Mouse (Mus musculus) thymus, adult 18-20 months (tissue): ENCODE data around the gene Klf9.

Source experiments
- DNase-seq, 2 experiments: peaks; one replicate each; pipeline ENCODE4 v3.0.0; 2022; ENCODE audit warnings: mixed read lengths in 2 of 2

Gene Klf9

GRCm38 (mm10) chr19:23164651-23165240 lies 23.7 kb downstream of the Klf9 start:
- no peak for DNase-seq

GRCm38 (mm10) chr19:23166550-23167284 lies 25.7 kb downstream of the Klf9 start:
- no peak for DNase-seq

- DNase-seq = no peak
Observed at GRCm38 (mm10) chr19:23168899-23169658, 28.1 kb downstream of the Klf9 start.

DNA sequence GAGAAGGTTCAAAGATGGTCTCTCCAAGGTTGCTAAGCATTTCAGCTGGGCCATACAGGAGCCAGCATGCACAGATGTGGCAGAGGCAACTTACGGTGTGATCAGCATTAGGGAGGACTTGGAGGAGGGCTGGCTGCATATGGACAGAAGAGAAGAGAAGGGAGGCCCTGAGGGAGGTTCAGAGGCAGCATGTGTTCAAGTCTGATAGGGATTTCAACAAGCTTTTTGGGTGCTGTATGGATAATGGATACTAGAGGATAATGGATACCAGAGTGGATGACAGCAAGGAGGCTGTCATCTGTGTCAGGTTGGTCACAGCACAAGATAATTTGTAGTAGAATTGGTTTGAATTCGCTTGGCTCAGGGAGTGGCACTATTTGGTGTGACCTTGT lies 28.6 kb downstream of the Klf9 start:
- DNase-seq = no peak

DNA sequence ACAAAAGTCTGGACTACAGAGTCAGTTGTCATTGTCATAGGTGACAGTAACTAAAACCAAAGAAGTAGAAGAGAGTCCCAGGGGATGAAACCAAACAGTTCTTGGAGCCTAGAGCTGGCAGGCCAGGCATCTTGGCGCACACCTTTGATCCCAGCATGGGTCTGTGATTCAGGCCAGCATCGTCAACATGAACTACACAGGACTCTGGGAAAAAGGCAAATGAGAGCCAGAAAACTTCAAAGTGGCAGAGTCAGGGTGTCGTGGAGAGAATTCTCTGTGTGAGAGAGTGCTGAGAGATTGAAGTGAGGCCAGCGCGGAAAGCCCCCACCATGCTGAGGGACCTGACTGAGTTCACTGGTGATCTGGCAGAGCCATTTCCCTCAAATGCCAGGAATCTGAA lies 29.4 kb downstream of the Klf9 start:
- DNase-seq = no peak

DNA sequence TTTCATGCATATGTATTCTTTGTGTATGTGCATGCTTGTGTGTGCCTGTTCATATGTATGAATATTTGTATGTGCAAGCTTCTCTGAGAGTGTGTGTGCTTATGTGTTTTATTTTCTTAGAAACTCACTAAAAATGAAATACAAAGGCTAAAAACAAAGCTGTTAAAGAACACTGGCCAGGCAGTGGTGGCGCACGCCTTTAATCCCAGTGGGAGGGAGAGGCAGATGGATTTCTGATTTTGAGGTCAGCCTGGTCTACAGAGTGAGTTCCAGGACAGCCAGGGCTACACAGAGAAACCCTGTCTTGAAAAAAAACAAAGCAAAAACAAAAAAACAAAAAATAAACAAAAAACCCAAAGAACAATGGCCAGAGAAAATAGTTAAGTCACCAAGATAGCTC lies 30.1 kb downstream of the Klf9 start:
- no peak for DNase-seq

- no peak for DNase-seq
Observed at GRCm38 (mm10) chr19:23175090-23175489, 34.1 kb downstream of the Klf9 start.

DNA sequence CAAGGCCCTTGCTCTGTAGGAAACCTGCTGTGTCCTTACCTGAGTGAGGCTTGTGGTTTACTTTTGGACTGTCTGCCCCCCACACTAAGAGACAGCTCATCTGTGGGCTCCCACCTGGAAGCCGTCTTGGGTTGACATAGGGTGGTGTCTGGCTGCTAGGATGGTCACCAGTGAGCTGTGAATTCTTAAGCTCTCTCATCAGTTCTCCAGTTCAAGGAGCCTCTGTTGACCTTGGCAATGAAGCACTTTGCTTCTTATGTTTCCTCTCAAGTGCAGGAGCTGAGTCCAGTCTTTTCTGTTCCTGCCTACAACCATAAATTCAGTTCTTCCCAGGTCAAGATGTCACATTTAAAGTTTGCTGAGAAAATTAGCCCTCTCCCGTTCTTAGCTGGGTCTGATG lies 34.5 kb downstream of the Klf9 start:
- DNase-seq = no peak

GRCm38 (mm10) chr19:23178533-23178932 lies 37.5 kb downstream of the Klf9 start:
- DNase-seq = no peak

DNA sequence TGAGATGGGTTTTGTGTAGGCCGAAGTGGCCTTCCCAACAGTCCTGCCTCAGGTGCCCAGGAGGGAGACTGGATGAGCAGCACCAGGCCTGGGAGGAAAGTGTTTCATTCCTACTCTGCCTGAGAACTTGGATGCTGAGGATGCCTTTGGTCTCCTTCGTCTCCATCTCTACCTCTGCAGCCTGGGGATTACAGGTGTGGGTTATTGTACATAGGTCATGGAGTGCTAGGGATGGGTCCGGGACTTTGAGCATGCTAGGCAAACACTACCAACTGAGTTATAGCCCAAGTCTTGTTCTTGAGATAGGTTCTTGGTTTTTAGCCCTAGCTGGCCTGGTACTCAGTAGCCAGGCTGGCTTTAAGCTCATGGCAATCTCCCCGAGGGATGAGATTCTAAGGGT lies 42.5 kb downstream of the Klf9 start:
- no peak for DNase-seq

DNA sequence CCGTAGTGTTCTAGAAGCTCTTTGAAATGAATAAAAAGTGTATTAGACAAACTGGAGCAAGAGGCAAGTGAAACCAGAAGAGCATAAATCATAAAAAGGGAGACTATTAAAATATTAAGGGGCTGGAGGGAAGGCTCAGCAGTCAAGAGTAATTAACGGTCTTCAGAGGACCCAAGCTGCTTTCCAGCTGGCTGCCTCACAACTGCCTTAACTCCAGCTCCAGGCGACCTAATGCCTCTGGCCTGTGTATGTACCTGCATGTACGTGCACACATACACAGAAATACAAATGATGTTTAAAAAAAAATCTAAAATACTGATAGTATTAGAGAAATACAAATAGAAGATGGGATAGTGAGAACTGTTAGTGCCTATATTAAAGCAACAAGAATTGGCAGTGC lies 43.0 kb downstream of the Klf9 start:
- no peak for DNase-seq

- DNase-seq = no peak
Observed at GRCm38 (mm10) chr19:23187732-23188131, 46.7 kb downstream of the Klf9 start.

DNA sequence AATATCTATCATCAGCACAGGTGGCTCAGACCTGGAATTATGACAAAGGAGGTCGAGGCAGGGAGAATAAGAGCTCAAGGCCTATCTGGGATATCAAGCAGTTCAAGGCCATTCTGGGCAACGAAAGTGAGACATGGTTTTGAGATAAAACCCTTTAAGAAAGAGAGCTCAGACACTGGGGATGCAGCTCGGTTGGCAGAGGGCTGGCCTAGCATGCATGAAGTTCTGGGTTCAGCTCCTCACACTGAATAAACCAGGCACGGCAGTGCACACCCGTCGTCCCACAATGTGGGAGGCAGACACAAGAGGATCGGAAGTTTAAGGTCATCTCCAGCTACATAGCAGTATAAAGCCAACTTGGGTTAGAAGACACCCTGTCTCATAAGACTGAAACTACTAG lies 48.0 kb downstream of the Klf9 start:
- DNase-seq = no peak

- no peak for DNase-seq
Observed at GRCm38 (mm10) chr19:23189744-23190143, 48.7 kb downstream of the Klf9 start.

GRCm38 (mm10) chr19:23191486-23191885 lies 50.5 kb downstream of the Klf9 start:
- no peak for DNase-seq

GRCm38 (mm10) chr19:23193076-23193475 lies 52.0 kb downstream of the Klf9 start:
- no peak for DNase-seq

GRCm38 (mm10) chr19:23202106-23202505 lies 61.1 kb downstream of the Klf9 start:
- no peak for DNase-seq

- DNase-seq = no peak
Observed at GRCm38 (mm10) chr19:23203505-23204053, 62.6 kb downstream of the Klf9 start.

DNA sequence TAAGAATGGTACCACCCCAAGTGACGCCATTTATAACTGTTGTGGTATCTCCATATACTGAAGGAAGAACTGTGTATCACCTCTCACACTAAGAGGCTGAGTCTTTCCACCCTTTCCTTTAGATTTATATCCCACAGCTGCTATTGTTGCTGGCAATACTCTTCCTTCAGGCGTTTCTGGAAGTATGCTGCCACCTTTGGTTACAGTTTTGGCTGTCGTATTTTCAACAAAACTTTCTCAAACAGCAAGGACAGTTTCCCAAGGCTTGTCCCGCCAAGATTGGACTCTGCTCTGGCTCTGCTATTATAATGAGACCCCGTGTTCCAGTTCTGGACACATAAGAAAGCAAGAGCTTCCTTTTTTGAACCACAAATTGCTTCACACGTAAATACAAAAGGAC lies 70.3 kb downstream of the Klf9 start:
- no peak for DNase-seq

DNA sequence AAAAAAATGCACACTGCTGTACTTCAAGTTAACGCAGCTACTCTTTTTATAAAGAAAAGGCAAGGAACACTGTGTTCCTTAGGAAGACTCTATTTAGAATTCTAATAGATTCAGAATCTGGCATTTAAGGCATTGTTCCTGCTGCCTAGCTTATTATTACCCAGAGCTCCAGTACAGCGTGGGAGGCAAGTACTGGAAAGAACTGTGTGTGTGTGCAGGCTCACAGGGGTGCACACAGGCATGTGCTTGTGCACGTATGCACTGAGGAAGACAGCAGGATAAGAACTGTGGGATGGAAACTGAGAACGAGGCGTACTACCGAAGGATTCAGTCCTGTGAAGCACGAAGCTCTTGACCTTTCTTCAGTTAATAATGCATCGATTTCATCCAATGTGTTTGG lies 73.3 kb downstream of the Klf9 start:
- DNase-seq = no peak
